Comparison of ENCODE assay signal across 16 mouse cellular contexts in genomic region chr17:56909764-56910163, GRCm38 (mm10). TPM values are rescaled to one million over a fixed set of nuclear protein-coding genes. Genes with fewer than 3 reads are reported as not detected.
DNase-seq lines count a peak whose midpoint lies in the region; TF ChIP-seq lines count a peak whose summit lies in the region.
"Not testable (repeated sequence)": the region's sequence is repeated elsewhere in the genome, so short reads cannot be mapped to it uniquely, and the experiment has no call there.
"Had no signal": no experiment of that assay in that cellular context is flagged by ENCODE, and none has a peak within 500 bp of the region (broad histone marks: within the 10 kb centered on the region; RNA-seq: fewer than 3 reads in every experiment).

No protein-coding gene starts in this region.

- TF ChIP-seq POLR2A in lung, adult 2 months (IDR thresholded peaks at IDR 0.05; ENCODE audit: borderline replicate concordance, extremely low read depth, low read depth, low read length), result not testable (repeated sequence)

- 40% methylated on average over 2 of the region's 2 CpGs for WGBS in large intestine, adult 2 months
- 64% methylated on average over 2 of the region's 2 CpGs for WGBS in lung, adult 2 months

- peak; percentile 12; the same call in 1 of the 2 replicates for TF ChIP-seq CTCF in lung, adult 2 months (IDR thresholded peaks at IDR 0.05; ENCODE audit: insufficient read depth, low read length)

- not testable (repeated sequence) for H3K4me3 ChIP-seq in lung, adult 2 months (replicated peaks; ENCODE audit: extremely low read depth, low read depth, low read length)

- H3K4me1 ChIP-seq in lung, adult 2 months (ENCODE audit: control insufficient read depth, insufficient read depth, low read length), result peaks cover 35% of the 10 kb centered on the region

- peak; percentile 70 for DNase-seq in brain, adult 2 months (ENCODE audit: low read depth, low spot score)
- peak; percentile 43 to 46 for DNase-seq in cerebellum, adult 18-20 months
- DNase-seq in cerebellum, adult 9-10 months, result peak; percentile 53
- DNase-seq in cerebellum, postnatal 25 days, result peak; percentile 45 to 58
- peak; percentile 42 for DNase-seq in large intestine, adult 2 months (ENCODE audit: low read depth, low spot score)
- peak; percentile 27 for DNase-seq in lung, adult 2 months
- peak; percentile 70 for DNase-seq in lung, postnatal 36 days

RNA-seq across cellular contexts. Expression of gene Mllt1, which starts 25.5 kb away (rescaled TPM):
- 32.3 and 39.8 TPM in 2 replicates for polyA plus RNA-seq in large intestine, adult 2 months (2012; rRNA removed)
- 58.2 and 59.4 TPM in 2 replicates for polyA plus RNA-seq in lung, adult 2 months (2012; rRNA removed)

RNA-seq across cellular contexts. Expression of gene 1700061G19Rik, which starts 34.5 kb away (rescaled TPM):
- 0.15 and 0.19 TPM in 2 replicates for polyA plus RNA-seq in large intestine, adult 2 months (2012; rRNA removed)
- 0.11 and 0.19 TPM in 2 replicates for polyA plus RNA-seq in lung, adult 2 months (2012; rRNA removed)

RNA-seq across cellular contexts. Expression of gene Acsbg2, which starts 35.5 kb away (rescaled TPM):
- not detected in 2 replicates for polyA plus RNA-seq in large intestine, adult 2 months (2012; rRNA removed)
- polyA plus RNA-seq in lung, adult 2 months (2012; rRNA removed), result not detected in 2 replicates
- polyA plus RNA-seq: embryonic facial prominence, embryonic 12.5 days; forebrain, embryonic 11.5 days; forebrain, embryonic 14.5 days; forebrain, postnatal 0 days; heart, embryonic 11.5 days; heart, embryonic 14.5 days; hindbrain, embryonic 12.5 days; hindbrain, embryonic 15.5 days; intestine, embryonic 14.5 days had no signal
